Mouse (Mus musculus) liver, adult 2 months (tissue): Measurements from ENCODE around the gene Otp. TPM values are rescaled to one million over a fixed set of nuclear protein-coding genes. Genes with fewer than 3 reads are reported as not detected.
A peak's percentile ranks its signal among the peaks of the same experiment; 100 is the strongest.

Experiments
- DNase-seq: peaks from one replicate; pipeline ENCODE4 v3.0.0-alpha.2; 2011; ENCODE audit warnings: low read depth, low spot score; ENCODE audit errors: extremely low read depth
- H3K27ac ChIP-seq: fragments of 200-500 bp; replicated peaks from 2 replicates; pipeline ENCODE4 v1.5.1; 2012; ENCODE audit warnings: low read depth, mild to moderate bottlenecking, control low read depth, inconsistent platforms, low read length; ENCODE audit not compliant: insufficient read depth
- H3K27me3 ChIP-seq: fragments of 200-500 bp; 2 replicates; pipeline ENCODE4 v1.6.1; 2012; ENCODE audit warnings: mild to moderate bottlenecking, moderate library complexity, low read length, inconsistent platforms; ENCODE audit not compliant: control insufficient read depth, insufficient read depth
- H3K36me3 ChIP-seq: fragments of 200-500 bp; 2 replicates; pipeline ENCODE4 v1.6.1; 2012; ENCODE audit warnings: low read length, inconsistent platforms; ENCODE audit not compliant: control insufficient read depth, insufficient read depth
- H3K4me1 ChIP-seq: fragments of 200-500 bp; 2 replicates; pipeline ENCODE4 v1.6.1; 2011; ENCODE audit warnings: low read length; ENCODE audit not compliant: control insufficient read depth, insufficient read depth
- H3K4me3 ChIP-seq: fragments of 200-500 bp; 2 replicates; pipeline ENCODE4 v1.5.1; 2011; ENCODE audit warnings: low read depth, mild to moderate bottlenecking, control low read depth, low read length, moderate library complexity; ENCODE audit not compliant: insufficient read depth
- H3K79me2 ChIP-seq: fragments of 200-500 bp; 2 replicates; pipeline ENCODE4 v1.6.1; 2012; ENCODE audit warnings: inconsistent platforms, mild to moderate bottlenecking, low read length, moderate library complexity; ENCODE audit not compliant: control insufficient read depth, insufficient read depth
- H3K9ac ChIP-seq: fragments of 200-500 bp; 2 replicates; pipeline ENCODE4 v1.6.1; 2012; ENCODE audit warnings: low read depth, mild to moderate bottlenecking, control low read depth, inconsistent platforms, low read length
- CTCF ChIP-seq: fragments of 200-500 bp; IDR thresholded peaks from 2 replicates; pipeline ENCODE4 v1.5.1; 2011; ENCODE audit warnings: low read depth, low read length, control low read depth
- POLR2A ChIP-seq: fragments of 200-500 bp; IDR thresholded peaks from 2 replicates; pipeline ENCODE4 v1.6.1; 2011; ENCODE audit warnings: low read length, control low read depth; ENCODE audit not compliant: insufficient read depth; ENCODE audit errors: extremely low read depth
- WGBS: fragments of 180-500 bp; shearing (Covaris S2); methylation state at CpG from one replicate; pipeline ENCODE4 v1.1.7; 2018; 5-methylcytosine and 5-hydroxymethylcytosine counted together
- polyA plus RNA-seq: library from polyadenylated mRNA; depleted of rRNA; stranded (reverse); fragments of >200 nt; gene quantifications from 2 replicates; pipeline ENCODE4 v1.2.3, GENCODE M21; 2012; rRNA removed
- total RNA-seq: library from RNA; depleted of rRNA; stranded (reverse); fragments of >200 nt; gene quantifications from 2 replicates; pipeline ENCODE4 v1.2.3, GENCODE M21; 2014; rRNA removed

Otp gene
- total RNA-seq (not detected in 2 replicates), polyA plus RNA-seq (not detected in 2 replicates)

DNA sequence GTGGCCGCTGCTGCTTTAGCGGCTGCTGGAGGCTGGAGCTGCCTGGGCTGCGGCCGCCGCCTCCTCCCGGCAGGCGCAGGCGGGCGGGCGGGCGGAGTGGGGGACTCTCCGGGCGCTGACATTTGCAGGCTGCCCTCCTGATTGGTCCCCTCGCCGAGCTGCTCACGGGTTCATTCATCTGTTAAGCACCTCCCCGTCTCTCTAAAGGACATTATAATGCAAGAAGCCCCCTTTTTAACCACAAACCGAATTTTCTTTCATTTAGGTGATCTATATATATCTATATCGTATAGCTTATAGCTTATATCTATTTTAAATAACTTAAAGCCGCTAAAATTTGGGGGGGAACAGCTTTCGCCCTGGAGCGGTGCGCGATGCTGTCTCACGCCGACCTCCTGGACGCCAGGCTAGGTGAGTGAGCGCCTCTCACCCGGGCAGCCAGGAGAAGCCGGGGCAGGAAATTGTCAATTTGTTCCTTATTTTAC lies at the start of gene Otp:
Gene Otp (plus strand): TSS at position 207 of the 485 bp plus-strand sequence.
- H3K9ac ChIP-seq = no peak within 1 kb of the TSS
- H3K27me3 ChIP-seq = peaks cover 28% of the 10 kb centered on the region
- H3K4me3 ChIP-seq = no peak within 1 kb of the TSS
- no peak for TF ChIP-seq CTCF
- TF ChIP-seq POLR2A = no peak
- 8% methylated on average over 30 of the region's 30 CpGs for WGBS
- no peak for DNase-seq
- H3K36me3 ChIP-seq = no peaks in the 10 kb centered on the region
- no peaks in the 10 kb centered on the region for H3K4me1 ChIP-seq
- no peak within 1 kb of the TSS for H3K27ac ChIP-seq
- H3K79me2 ChIP-seq = no peaks in the 10 kb centered on the region

DNA sequence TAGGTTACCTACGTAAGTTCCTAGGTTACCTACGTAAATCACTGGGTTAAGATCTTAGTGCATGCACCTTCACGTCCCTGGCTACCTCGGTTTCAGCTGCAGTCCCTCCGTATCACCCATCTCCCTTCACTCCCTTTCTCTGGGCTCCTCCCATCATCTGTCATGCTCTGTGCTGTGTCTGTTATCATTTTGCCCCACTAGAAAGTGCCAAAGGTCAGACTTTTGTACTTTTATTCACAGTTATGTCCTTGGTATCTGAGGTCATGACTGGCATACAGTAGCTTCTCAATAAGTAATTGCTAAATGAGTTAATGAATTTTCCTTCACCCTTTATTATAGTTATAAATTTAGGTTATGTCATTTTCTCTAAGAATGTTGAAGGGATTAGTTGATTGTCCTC lies 49.0 kb upstream of the Otp start:
- peak; percentile 76 for DNase-seq
- Histone ChIP-seq H3K4me1 (peaks cover 22% of the 10 kb centered on the region), H3K4me3 (no peak overlapping the region), H3K27me3 (no peaks in the 10 kb centered on the region), H3K27ac (no peak overlapping the region), H3K79me2 (peaks cover 16% of the 10 kb centered on the region), H3K36me3 (no peaks in the 10 kb centered on the region), H3K9ac (no peak overlapping the region)
- TF ChIP-seq POLR2A (no peak), CTCF (no peak)
- WGBS = 82% methylated on average over 5 of the region's 5 CpGs

DNA sequence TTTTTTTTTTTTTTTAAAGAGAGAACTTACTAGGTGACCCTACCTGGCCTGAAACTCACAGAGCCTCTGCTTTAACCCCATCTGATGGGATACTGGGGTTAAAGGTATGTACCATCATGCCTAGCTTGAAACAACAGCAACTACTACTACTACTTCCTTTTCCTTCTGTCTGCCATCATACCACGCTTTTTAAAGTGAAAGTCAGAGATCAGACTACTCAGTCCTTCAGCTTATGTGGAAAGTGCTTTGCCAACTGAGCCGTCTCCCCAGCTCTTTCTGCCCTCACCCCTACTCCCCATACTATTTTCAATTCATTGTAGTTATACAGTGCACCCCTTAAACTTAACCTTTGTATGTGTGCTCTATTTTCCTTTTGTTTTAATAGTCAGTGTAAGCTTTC lies 48.4 kb upstream of the Otp start:
- DNase-seq = no peak
- peaks cover 12% of the 10 kb centered on the region for H3K79me2 ChIP-seq
- H3K36me3 ChIP-seq = no peaks in the 10 kb centered on the region
- WGBS = 94% methylated on average over 2 of the region's 2 CpGs
- H3K27me3 ChIP-seq = no peaks in the 10 kb centered on the region
- H3K4me3 ChIP-seq = no peak overlapping the region
- TF ChIP-seq CTCF (no peak), POLR2A (no peak)
- no peak overlapping the region for H3K9ac ChIP-seq
- no peak overlapping the region for H3K27ac ChIP-seq
- H3K4me1 ChIP-seq = peaks cover 21% of the 10 kb centered on the region

DNA sequence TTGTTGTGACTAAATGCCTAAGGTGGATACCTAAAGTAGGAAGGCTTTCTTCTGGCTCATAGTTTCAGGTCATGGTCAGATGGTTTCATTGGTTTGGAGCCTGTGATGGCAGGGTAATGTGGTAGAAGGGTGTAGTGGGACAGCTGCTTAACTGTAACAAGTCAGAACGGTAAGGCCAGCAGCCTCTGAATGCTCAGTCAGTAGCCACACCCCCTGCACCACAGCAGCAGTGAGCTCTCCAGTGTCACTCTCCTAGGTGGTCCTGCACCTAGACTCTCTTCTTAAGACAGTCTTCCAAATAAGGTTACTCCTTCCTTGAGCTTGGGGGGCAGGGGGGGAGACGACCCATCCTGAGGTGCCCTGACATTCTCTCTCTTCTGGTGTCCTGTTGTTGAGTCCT lies 47.6 kb upstream of the Otp start:
- H3K27ac ChIP-seq = no peak overlapping the region; the same call in 1 of the 2 replicates
- H3K9ac ChIP-seq = no peak overlapping the region
- 51% methylated on average over 2 of the region's 2 CpGs for WGBS
- peaks cover 12% of the 10 kb centered on the region; the same call in 1 of the 2 replicates for H3K79me2 ChIP-seq
- peaks cover 21% of the 10 kb centered on the region for H3K4me1 ChIP-seq
- no peaks in the 10 kb centered on the region for H3K36me3 ChIP-seq
- no peaks in the 10 kb centered on the region for H3K27me3 ChIP-seq
- H3K4me3 ChIP-seq = no peak overlapping the region
- DNase-seq = no peak
- no peak for TF ChIP-seq CTCF
- TF ChIP-seq POLR2A = no peak

DNA sequence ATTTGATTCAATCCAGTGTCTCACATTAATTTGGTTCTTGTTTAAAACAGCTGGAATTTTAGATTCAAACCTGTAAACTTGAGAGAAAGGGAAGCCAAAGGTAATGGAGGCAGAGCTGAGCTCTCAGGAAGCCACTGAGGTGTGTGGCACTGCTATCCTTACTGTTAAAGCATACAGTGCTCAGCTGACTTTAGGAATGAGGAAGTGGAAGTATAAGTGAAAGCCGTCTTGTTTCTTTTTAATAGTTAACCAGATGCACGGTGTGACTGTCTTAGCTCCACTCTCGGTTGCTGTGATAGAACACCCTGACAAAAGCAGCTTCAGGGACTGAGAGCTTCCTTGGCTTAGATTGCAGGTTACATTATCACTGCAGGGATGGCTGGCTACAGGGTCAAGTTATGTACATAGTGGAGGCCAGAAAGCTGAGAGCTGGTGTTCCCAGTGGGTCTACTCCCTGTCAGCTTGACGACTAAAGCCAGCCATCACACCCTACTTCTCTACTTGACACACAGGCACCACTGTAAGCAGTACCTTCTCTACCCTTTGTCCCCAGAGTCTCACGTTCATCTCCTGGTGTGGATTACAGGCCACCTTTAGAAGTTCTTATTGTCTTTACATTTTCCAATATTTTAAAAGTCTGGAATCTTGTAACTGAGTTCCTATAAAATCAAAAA lies 37.2 kb upstream of the Otp start:
- no peak for TF ChIP-seq CTCF
- no peak for TF ChIP-seq POLR2A
- no peak overlapping the region for H3K9ac ChIP-seq
- H3K4me1 ChIP-seq = no peaks in the 10 kb centered on the region
- H3K4me3 ChIP-seq = no peak overlapping the region
- DNase-seq = no peak
- peaks cover 33% of the 10 kb centered on the region for H3K36me3 ChIP-seq
- H3K27me3 ChIP-seq = no peaks in the 10 kb centered on the region
- no peak overlapping the region for H3K27ac ChIP-seq
- WGBS = 65% methylated on average over 5 of the region's 5 CpGs
- H3K79me2 ChIP-seq = 0 out of 2 replicates have a peak, but pooled peaks cover 2% of the 10 kb centered on the region

DNA sequence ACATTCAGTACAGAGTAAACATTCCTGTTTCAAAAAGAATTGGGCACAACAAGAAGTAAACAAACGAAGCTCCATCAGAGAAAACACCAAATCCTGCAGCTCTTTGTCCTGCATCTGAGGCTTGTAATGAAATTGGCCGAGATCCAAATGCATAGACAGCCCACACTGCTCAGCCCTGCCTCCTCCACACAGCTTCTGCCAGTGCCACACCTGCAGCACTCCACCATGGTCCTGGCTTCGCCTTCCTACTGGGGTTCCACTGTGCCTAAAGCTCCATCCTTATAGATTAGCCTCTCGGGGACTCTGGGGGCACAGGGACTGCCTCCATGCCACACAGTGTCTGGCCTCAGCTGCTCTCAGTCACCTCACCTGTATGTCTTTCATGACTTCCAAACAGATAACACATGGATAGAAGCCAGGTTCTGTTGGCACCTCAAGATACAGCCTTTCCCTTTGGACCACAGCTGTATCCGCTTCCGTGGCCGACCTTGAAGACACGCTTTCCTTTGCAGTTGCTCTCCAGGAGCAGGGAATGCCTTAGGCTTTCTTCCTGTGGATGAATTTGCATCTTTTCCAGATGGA lies 36.6 kb upstream of the Otp start:
- Histone ChIP-seq H3K4me1 (no peaks in the 10 kb centered on the region), H3K4me3 (no peak overlapping the region), H3K27me3 (no peaks in the 10 kb centered on the region), H3K36me3 (peaks cover 33% of the 10 kb centered on the region), H3K79me2 (0 out of 2 replicates have a peak, but pooled peaks cover 2% of the 10 kb centered on the region), H3K9ac (no peak overlapping the region), H3K27ac (no peak overlapping the region)
- 87% methylated on average over 8 of the region's 8 CpGs for WGBS
- no peak for DNase-seq
- no peak for TF ChIP-seq CTCF
- TF ChIP-seq POLR2A = no peak
